Mouse (Mus musculus) hindbrain, embryonic 15.5 days (tissue): ENCODE data around the gene Hirip3. TPM values are rescaled to one million over a fixed set of nuclear protein-coding genes. Genes with fewer than 3 reads are reported as not detected.
"Not testable (repeated sequence)": the region's sequence is repeated elsewhere in the genome, so short reads cannot be mapped to it uniquely, and the experiment has no call there.

ENCODE experiments used
- ATAC-seq: fragments of 200-750 bp; cut with Nextera tagmentation; 2 replicates; pipeline ENCODE4 v1.8.0; 2017; ENCODE audit warnings: low read depth, moderate number of reproducible peaks, moderate TSS enrichment; ENCODE audit not compliant: low FRiP score
- H3K27ac ChIP-seq: fragments of 300-500 bp; sonication (generic); replicated peaks from 2 replicates; pipeline ENCODE4 v1.5.1; 2015; ENCODE audit warnings: mild to moderate bottlenecking, inconsistent platforms
- H3K27me3 ChIP-seq: fragments of 300-500 bp; sonication (generic); 2 replicates; pipeline ENCODE4 v1.6.1; 2015; ENCODE audit warnings: control low read depth, inconsistent platforms
- H3K36me3 ChIP-seq: fragments of 300-500 bp; sonication (generic); 2 replicates; pipeline ENCODE4 v1.6.1; 2015; ENCODE audit warnings: control low read depth, inconsistent platforms
- H3K4me1 ChIP-seq: fragments of 300-500 bp; sonication (generic); replicated peaks from 2 replicates; pipeline ENCODE4 v1.6.1; 2015; ENCODE audit warnings: control low read depth, inconsistent platforms
- H3K4me2 ChIP-seq: fragments of 300-500 bp; sonication (generic); 2 replicates; pipeline ENCODE4 v1.6.1; 2015; ENCODE audit warnings: moderate library complexity, mild to moderate bottlenecking, inconsistent platforms
- H3K4me3 ChIP-seq: fragments of 300-500 bp; sonication (generic); 2 replicates; pipeline ENCODE4 v1.5.1; 2015; ENCODE audit warnings: mild to moderate bottlenecking, inconsistent platforms
- H3K9ac ChIP-seq: fragments of 300-500 bp; sonication (generic); 2 replicates; pipeline ENCODE4 v1.6.1; 2015; ENCODE audit warnings: inconsistent platforms
- H3K9me3 ChIP-seq: fragments of 300-500 bp; sonication (generic); 2 replicates; pipeline ENCODE4 v1.6.1; 2016; ENCODE audit warnings: control low read depth, inconsistent platforms
- WGBS: fragments of 180-500 bp; shearing (Covaris S2); methylation state at CpG from one replicate; pipeline ENCODE4 v1.1.7; 2015; 5-methylcytosine and 5-hydroxymethylcytosine counted together
- polyA plus RNA-seq: library from polyadenylated mRNA; unstranded; fragments of >200 nt; fragmentation: Nextera tagmentation; extraction: Ambion mirVana; gene quantifications from 2 replicates; pipeline ENCODE4 v1.2.1, GENCODE M21; 2015

Hirip3 gene
- polyA plus RNA-seq, 1 experiment from 2014 or later: 22.6 TPM

GRCm38 (mm10) chr7:126884286-126885164 lies 22.8 kb downstream of the Hirip3 start, which contains the start of gene Taok2:
Gene Taok2 (minus strand): TSS chr7:126884703.
- peaks cover 8% of the 10 kb centered on the region for H3K36me3 ChIP-seq
- H3K4me1 ChIP-seq: peaks cover 42% of the 10 kb centered on the region
- H3K4me2 ChIP-seq: peak within 1 kb of the TSS; percentile 96
- peak within 1 kb of the TSS; percentile 73 for H3K4me3 ChIP-seq
- under 1% methylated on average over 55 of the region's 56 CpGs for WGBS
- H3K27ac ChIP-seq: peak within 1 kb of the TSS; percentile 96
- peak within 1 kb of the TSS; percentile 86 for H3K9ac ChIP-seq
- no peaks in the 10 kb centered on the region for H3K9me3 ChIP-seq
- ATAC-seq: peak; percentile 98
- H3K27me3 ChIP-seq: no peaks in the 10 kb centered on the region

GRCm38 (mm10) chr7:126887281-126887680 lies 25.5 kb downstream of the Hirip3 start:
- ATAC-seq: no peak
- 83% methylated on average over 5 of the region's 5 CpGs for WGBS
- Histone ChIP-seq H3K4me2 (no peak overlapping the region), H3K9ac (no peak overlapping the region), H3K27me3 (no peaks in the 10 kb centered on the region), H3K4me1 (peaks cover 20% of the 10 kb centered on the region), H3K27ac (no peak overlapping the region), H3K9me3 (no peaks in the 10 kb centered on the region), H3K4me3 (no peak overlapping the region), H3K36me3 (no peaks in the 10 kb centered on the region)

GRCm38 (mm10) chr7:126888852-126889251 lies 27.1 kb downstream of the Hirip3 start:
- H3K27ac ChIP-seq: no peak overlapping the region
- no peaks in the 10 kb centered on the region for H3K9me3 ChIP-seq
- ATAC-seq: no peak
- H3K27me3 ChIP-seq: no peaks in the 10 kb centered on the region
- H3K4me3 ChIP-seq: no peak overlapping the region
- 50% methylated on average over 7 of the region's 7 CpGs for WGBS
- peaks cover 6% of the 10 kb centered on the region; the same call in 1 of the 2 replicates for H3K4me1 ChIP-seq
- H3K36me3 ChIP-seq: no peaks in the 10 kb centered on the region
- no peak overlapping the region for H3K4me2 ChIP-seq
- H3K9ac ChIP-seq: no peak overlapping the region

GRCm38 (mm10) chr7:126896912-126897311 lies 35.1 kb downstream of the Hirip3 start:
- H3K36me3 ChIP-seq: no peaks in the 10 kb centered on the region
- peak overlapping the region; percentile 58 for H3K4me2 ChIP-seq
- no peaks in the 10 kb centered on the region for H3K27me3 ChIP-seq
- 91% methylated on average over 5 of the region's 5 CpGs for WGBS
- no peaks in the 10 kb centered on the region for H3K9me3 ChIP-seq
- no peak overlapping the region for H3K27ac ChIP-seq
- H3K4me1 ChIP-seq: peaks cover 18% of the 10 kb centered on the region
- H3K4me3 ChIP-seq: no peak overlapping the region
- H3K9ac ChIP-seq: no peak overlapping the region
- ATAC-seq: no peak

- Histone ChIP-seq H3K9ac (peak overlapping the region; percentile 64), H3K9me3 (no peaks in the 10 kb centered on the region), H3K4me3 (peak overlapping the region; percentile 61), H3K4me1 (peaks cover 18% of the 10 kb centered on the region), H3K36me3 (no peaks in the 10 kb centered on the region), H3K27me3 (no peaks in the 10 kb centered on the region), H3K27ac (peak overlapping the region; percentile 91), H3K4me2 (peak overlapping the region; percentile 58)
- WGBS: 23% methylated on average over 16 of the region's 16 CpGs
- peak; percentile 50 for ATAC-seq
These were observed 35.8 kb downstream of the Hirip3 start for GRCm38 (mm10) chr7:126897390-126898101.

GRCm38 (mm10) chr7:126898102-126898990 lies 36.6 kb downstream of the Hirip3 start:
- WGBS: 12% methylated on average over 37 of the region's 37 CpGs
- peak overlapping the region; percentile 64 for H3K9ac ChIP-seq
- no peaks in the 10 kb centered on the region for H3K27me3 ChIP-seq
- no peaks in the 10 kb centered on the region for H3K36me3 ChIP-seq
- ATAC-seq: peak; percentile 96
- peak overlapping the region; percentile 91 for H3K27ac ChIP-seq
- H3K9me3 ChIP-seq: no peaks in the 10 kb centered on the region
- H3K4me1 ChIP-seq: peaks cover 18% of the 10 kb centered on the region
- H3K4me2 ChIP-seq: peak overlapping the region; percentile 58
- H3K4me3 ChIP-seq: peak overlapping the region; percentile 61

DNA sequence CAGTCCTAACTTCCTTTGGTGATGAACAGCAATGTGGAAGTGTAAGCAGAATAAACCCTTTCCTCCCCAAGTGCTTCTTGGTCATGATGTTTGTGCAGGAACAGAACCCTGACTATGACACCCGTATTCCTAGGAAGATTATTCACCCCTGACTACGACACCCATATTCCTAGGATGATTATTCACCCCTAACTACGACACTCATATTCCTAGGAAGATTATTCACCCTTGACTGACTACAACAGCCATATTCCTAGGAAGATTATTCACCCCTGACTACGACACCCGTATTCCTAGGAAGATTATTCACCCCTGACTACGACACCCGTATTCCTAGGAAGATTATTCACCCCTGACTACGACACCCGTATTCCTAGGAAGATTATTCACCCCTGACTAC lies 38.0 kb downstream of the Hirip3 start:
- not testable (repeated sequence) for H3K4me2 ChIP-seq, H3K9ac ChIP-seq, H3K4me3 ChIP-seq, H3K9me3 ChIP-seq, H3K36me3 ChIP-seq, H3K27ac ChIP-seq, ATAC-seq, H3K27me3 ChIP-seq
- WGBS: 97% methylated on average over 7 of the region's 9 CpGs
- peaks cover 18% of the 10 kb centered on the region for H3K4me1 ChIP-seq

DNA sequence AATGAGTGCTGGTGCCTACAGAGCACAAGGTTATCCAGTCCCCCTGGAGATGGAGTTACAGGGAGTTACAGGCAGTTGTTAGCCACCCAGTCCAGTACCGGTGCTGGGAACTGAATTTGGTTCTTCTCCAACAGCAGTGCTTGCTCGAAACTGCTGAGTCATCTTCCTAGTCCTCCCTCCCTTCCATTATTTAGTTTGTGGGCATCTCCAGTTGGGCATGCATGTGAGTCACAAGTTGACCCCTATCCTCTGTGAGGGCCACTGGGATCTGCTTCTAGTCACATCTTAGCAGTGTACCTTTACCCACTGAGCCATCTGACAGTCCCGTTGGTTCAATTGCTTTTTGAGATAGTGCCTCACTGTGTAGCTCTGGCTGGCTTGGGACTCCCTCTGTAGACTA lies 43.8 kb downstream of the Hirip3 start:
- H3K9ac ChIP-seq: no peak overlapping the region
- H3K27me3 ChIP-seq: no peaks in the 10 kb centered on the region
- H3K4me2 ChIP-seq: no peak overlapping the region
- no peaks in the 10 kb centered on the region for H3K36me3 ChIP-seq
- no peak overlapping the region for H3K27ac ChIP-seq
- no peaks in the 10 kb centered on the region for H3K4me1 ChIP-seq
- ATAC-seq: no peak
- H3K4me3 ChIP-seq: no peak overlapping the region
- no peaks in the 10 kb centered on the region for H3K9me3 ChIP-seq
- WGBS: 83% methylated on average over 3 of the region's 3 CpGs

DNA sequence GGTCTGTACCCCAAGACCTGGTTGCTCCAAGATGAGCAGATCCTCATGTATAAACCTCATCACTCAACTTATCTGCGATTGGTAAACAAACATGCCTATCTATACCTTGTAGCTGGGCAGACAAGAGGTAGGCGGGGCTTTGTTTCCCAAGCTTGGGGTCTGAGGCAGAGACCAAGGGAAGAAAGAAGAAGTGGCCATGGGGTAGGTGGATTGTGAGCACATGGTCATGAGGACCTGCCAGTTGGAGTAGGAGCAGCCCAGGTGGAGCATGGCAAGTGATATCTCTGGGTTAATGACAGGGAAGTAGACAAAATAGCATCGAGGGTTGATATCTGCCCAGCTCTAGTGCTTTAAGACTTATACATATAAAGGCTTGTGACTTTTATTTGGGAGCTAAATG lies 53.1 kb downstream of the Hirip3 start:
- Histone ChIP-seq H3K9me3 (no peaks in the 10 kb centered on the region), H3K4me2 (no peak overlapping the region), H3K4me1 (no peaks in the 10 kb centered on the region), H3K9ac (no peak overlapping the region), H3K4me3 (no peak overlapping the region), H3K27me3 (no peaks in the 10 kb centered on the region), H3K36me3 (no peaks in the 10 kb centered on the region), H3K27ac (no peak overlapping the region)
- WGBS: 91% methylated on average over 3 of the region's 3 CpGs
- no peak for ATAC-seq
